Mouse (Mus musculus) kidney, postnatal 0 days (tissue): ENCODE measurements around the gene Gja3. TPM values are rescaled to one million over a fixed set of nuclear protein-coding genes. Genes with fewer than 3 reads are reported as not detected.
"Not testable (repeated sequence)": the region's sequence is repeated elsewhere in the genome, so short reads cannot be mapped to it uniquely, and the experiment has no call there.

ENCODE experiments used
- ATAC-seq: fragments of 200-750 bp; cut with Nextera tagmentation; replicated peaks from 2 replicates; pipeline ENCODE4 v1.8.0; 2017; ENCODE audit warnings: low read depth, moderate number of reproducible peaks, moderate TSS enrichment, moderate library complexity; ENCODE audit not compliant: low FRiP score
- DNase-seq: peaks from one replicate; pipeline ENCODE4 v3.0.0-alpha.2; 2016; ENCODE audit warnings: low spot score
- H3K27ac ChIP-seq: fragments of 300-500 bp; sonication (generic); 2 replicates; pipeline ENCODE4 v1.5.1; 2014; ENCODE audit warnings: mild to moderate bottlenecking
- H3K27me3 ChIP-seq: fragments of 300-500 bp; sonication (generic); 2 replicates; pipeline ENCODE4 v1.6.1; 2014; ENCODE audit warnings: low read length, mixed read lengths; ENCODE audit not compliant: insufficient read depth
- H3K36me3 ChIP-seq: fragments of 300-500 bp; sonication (generic); 2 replicates; pipeline ENCODE4 v1.6.1; 2014; ENCODE audit warnings: low read length, mixed read lengths; ENCODE audit not compliant: insufficient read depth
- H3K4me1 ChIP-seq: fragments of 300-500 bp; sonication (generic); replicated peaks from 2 replicates; pipeline ENCODE4 v1.6.1; 2014; ENCODE audit warnings: antibody characterized with exemption, low read length, mixed read lengths; ENCODE audit not compliant: insufficient read depth
- H3K4me2 ChIP-seq: fragments of 300-500 bp; sonication (generic); 2 replicates; pipeline ENCODE4 v1.6.1; 2014; ENCODE audit warnings: mild to moderate bottlenecking, low read length, moderate library complexity, mixed read lengths
- H3K4me3 ChIP-seq: fragments of 300-500 bp; sonication (generic); replicated peaks from 2 replicates; pipeline ENCODE4 v1.5.1; 2014; ENCODE audit warnings: low read depth, low read length
- H3K9ac ChIP-seq: fragments of 300-500 bp; sonication (generic); 2 replicates; pipeline ENCODE4 v1.6.1; 2014; ENCODE audit warnings: low read depth, low read length
- H3K9me3 ChIP-seq: fragments of 300-500 bp; sonication (generic); replicated peaks from 2 replicates; pipeline ENCODE4 v1.6.1; 2016; ENCODE audit warnings: low read length, inconsistent platforms, mixed read lengths
- CTCF ChIP-seq: IDR thresholded peaks from 2 replicates; pipeline ENCODE4 v1.5.1; 2016; ENCODE audit warnings: antibody characterized with exemption, low read depth, mild to moderate bottlenecking, moderate library complexity
- WGBS: fragments of 180-500 bp; shearing (Covaris S2); extraction: QIAGEN DNeasy Blood & Tissue Kit; methylation state at CpG from one replicate; pipeline ENCODE4 v1.1.7; 2014; 5-methylcytosine and 5-hydroxymethylcytosine counted together
- polyA plus RNA-seq: library from polyadenylated mRNA; unstranded; fragments of >200 nt; fragmentation: Nextera tagmentation; extraction: Ambion mirVana; gene quantifications from 2 replicates; pipeline ENCODE4 v1.2.1, GENCODE M21; 2015

Gene Gja3
- polyA plus RNA-seq, 1 experiment from 2014 or later = 10.3 TPM

DNA sequence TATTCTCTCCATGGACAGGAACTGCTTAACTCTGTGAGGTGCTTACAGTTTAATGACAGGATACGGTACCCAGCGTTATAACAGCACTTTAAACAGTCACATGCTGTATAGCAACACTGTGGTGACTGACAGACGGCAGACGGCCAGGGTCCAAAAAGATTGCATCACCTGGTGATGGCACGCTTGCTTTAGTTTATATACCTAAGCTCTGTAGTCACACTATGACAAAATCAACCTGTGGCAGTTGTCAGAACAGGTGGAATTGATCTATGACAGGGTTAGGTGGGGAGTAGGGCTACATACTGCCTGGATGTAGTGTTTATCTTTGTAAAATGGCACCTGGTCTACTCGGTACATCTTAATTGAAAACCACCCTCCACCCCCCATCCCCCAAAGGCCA lies 14.0 kb downstream of the Gja3 start:
- H3K9ac ChIP-seq = no peak overlapping the region
- H3K9me3 ChIP-seq = no peaks in the 10 kb centered on the region
- ATAC-seq = no peak
- DNase-seq = no peak
- TF ChIP-seq CTCF = no peak
- H3K27me3 ChIP-seq = no peaks in the 10 kb centered on the region
- 78% methylated on average over 6 of the region's 6 CpGs for WGBS
- H3K36me3 ChIP-seq = no peaks in the 10 kb centered on the region
- H3K4me3 ChIP-seq = no peak overlapping the region
- H3K4me2 ChIP-seq = no peak overlapping the region
- H3K4me1 ChIP-seq = no peaks in the 10 kb centered on the region
- H3K27ac ChIP-seq = no peak overlapping the region

DNA sequence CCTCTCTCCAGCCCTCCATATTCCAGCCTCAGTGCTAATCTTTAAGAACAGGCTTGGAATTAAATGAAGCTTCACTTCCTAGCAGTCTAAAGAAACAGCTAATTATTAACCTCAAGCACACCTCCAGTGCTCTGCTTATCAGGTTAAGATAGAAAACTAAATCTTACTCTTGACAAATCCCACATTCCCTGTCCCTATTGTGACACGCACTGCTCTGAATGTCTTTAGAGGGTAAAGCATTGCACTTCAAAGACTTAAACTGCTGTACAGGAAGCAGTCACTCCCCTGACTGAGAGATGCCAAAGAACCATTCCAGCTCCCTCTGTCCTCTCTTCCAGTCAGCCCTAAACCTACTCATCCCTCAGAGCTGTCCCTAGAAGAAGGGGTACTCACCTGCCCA lies 16.5 kb downstream of the Gja3 start:
- no peak for TF ChIP-seq CTCF
- DNase-seq = no peak
- Histone ChIP-seq H3K4me1 (no peaks in the 10 kb centered on the region), H3K9ac (no peak overlapping the region), H3K27ac (no peak overlapping the region), H3K4me2 (no peak overlapping the region), H3K27me3 (no peaks in the 10 kb centered on the region), H3K36me3 (no peaks in the 10 kb centered on the region), H3K9me3 (no peaks in the 10 kb centered on the region), H3K4me3 (no peak overlapping the region)
- ATAC-seq = no peak
- 31% methylated on average over 1 of the region's 1 CpGs for WGBS

DNA sequence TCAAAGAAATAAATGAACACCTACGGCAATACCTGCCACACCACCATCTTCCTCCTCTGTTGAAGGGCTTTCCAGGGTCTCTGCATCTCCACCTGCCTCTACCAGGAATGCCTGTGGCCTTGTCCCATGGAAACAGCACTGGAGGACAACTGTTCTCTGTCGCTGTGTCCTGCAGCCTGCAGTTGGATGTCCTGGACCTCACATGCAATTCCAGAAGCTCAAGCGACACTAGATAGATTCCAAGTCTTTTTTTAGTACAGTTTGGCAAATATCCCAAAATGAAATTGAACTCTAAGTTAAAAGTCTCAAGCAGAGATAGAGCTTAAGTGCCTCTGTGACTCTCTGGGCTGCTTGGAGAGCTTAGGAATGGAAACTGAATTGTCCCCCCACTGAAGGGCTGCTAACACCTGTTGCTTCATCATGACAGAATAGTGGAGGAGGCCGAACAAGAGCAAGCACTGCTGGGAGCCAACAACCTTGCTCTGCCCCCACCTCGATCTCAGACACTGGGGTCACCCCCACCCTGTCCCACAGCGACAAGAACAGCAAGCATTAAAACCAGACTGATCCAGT lies 22.9 kb downstream of the Gja3 start:
- Histone ChIP-seq H3K4me3 (no peak overlapping the region), H3K9ac (no peak overlapping the region), H3K27me3 (no peaks in the 10 kb centered on the region), H3K9me3 (no peaks in the 10 kb centered on the region), H3K27ac (no peak overlapping the region), H3K36me3 (no peaks in the 10 kb centered on the region), H3K4me1 (no peaks in the 10 kb centered on the region), H3K4me2 (no peak overlapping the region)
- no peak for ATAC-seq
- peak; percentile 27 for DNase-seq
- WGBS = 52% methylated on average over 6 of the region's 6 CpGs
- TF ChIP-seq CTCF = no peak

DNA sequence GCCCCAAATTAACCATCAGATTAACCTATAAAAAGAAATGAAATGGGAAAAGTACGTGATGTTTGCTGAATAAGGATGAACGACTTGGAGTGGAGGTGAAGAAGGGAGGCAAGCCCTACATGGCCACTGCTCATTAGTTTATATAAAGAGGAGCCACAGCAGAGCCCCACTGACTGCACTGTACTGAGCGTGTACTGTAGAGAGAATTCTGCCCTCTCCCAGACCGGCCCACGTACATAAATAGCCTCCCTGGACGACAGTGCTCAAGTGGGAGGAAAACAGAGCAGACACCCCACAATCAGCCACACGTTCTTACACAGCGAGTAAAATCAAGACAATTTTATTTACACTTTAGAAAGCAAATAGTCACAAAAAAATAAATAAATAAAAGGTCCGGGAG lies 23.8 kb downstream of the Gja3 start:
- WGBS = 34% methylated on average over 9 of the region's 9 CpGs

DNA sequence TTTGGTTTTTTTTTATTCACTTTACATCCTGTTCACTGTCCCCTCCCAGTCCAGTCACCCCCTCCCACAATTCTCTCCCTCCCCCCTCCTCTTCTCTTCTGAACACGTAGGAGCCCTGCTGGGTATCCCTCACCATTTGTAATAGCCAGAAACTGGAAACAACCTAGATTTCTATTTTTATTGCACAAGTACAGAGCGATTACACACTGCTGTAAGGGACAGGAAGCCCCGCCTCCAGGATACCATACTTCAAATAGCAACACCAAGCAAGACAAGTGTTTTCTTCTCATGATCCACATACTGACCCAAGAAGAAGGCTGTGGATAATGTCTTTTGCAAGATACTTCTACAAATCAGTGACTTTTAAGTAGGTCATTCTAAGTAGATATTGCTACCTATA lies 25.1 kb downstream of the Gja3 start:
- no peaks in the 10 kb centered on the region for H3K27me3 ChIP-seq
- 69% methylated on average over 3 of the region's 3 CpGs for WGBS

More for the DNA sequence above, 23.8 kb downstream of the Gja3 start:
- Histone ChIP-seq H3K4me2 (no peak overlapping the region), H3K27ac (no peak overlapping the region), H3K9ac (no peak overlapping the region), H3K36me3 (no peaks in the 10 kb centered on the region), H3K9me3 (no peaks in the 10 kb centered on the region), H3K27me3 (no peaks in the 10 kb centered on the region), H3K4me3 (no peak overlapping the region), H3K4me1 (no peaks in the 10 kb centered on the region)
- DNase-seq (peak; percentile 7), ATAC-seq (no peak)
- no peak for TF ChIP-seq CTCF

DNA sequence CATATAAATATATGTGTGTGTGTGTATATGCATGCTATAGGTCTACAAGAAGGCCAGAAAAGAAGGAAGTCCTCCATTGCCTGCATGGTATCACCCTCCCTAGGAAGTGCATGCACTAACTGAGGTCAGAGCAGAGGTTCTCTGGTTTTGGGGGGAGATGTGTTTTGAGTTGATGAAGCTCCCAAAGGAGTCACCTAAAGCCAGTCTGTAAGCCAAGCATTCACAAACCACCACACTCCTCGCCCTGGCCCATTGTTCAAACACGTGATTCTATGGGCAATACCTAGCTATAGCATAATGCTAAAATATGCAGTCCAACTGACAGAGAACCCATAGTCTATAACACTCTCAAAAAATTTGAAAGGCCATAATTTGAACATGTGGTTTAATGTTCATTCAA lies 39.5 kb downstream of the Gja3 start:
- Histone ChIP-seq H3K27ac (no peak overlapping the region), H3K9ac (no peak overlapping the region), H3K4me1 (no peaks in the 10 kb centered on the region), H3K4me2 (no peak overlapping the region), H3K27me3 (no peaks in the 10 kb centered on the region), H3K36me3 (no peaks in the 10 kb centered on the region), H3K9me3 (no peaks in the 10 kb centered on the region), H3K4me3 (no peak overlapping the region)
- DNase-seq = no peak
- no peak for TF ChIP-seq CTCF
- ATAC-seq = no peak
- WGBS = 88% methylated on average over 2 of the region's 2 CpGs

More for the DNA sequence above, 25.1 kb downstream of the Gja3 start:
- no peak overlapping the region for H3K9ac ChIP-seq
- no peaks in the 10 kb centered on the region for H3K4me1 ChIP-seq
- no peaks in the 10 kb centered on the region for H3K9me3 ChIP-seq
- DNase-seq (no peak), ATAC-seq (no peak)
- no peak overlapping the region for H3K4me2 ChIP-seq
- no peak for TF ChIP-seq CTCF
- no peak overlapping the region for H3K27ac ChIP-seq
- H3K4me3 ChIP-seq = no peak overlapping the region
- no peaks in the 10 kb centered on the region for H3K36me3 ChIP-seq

DNA sequence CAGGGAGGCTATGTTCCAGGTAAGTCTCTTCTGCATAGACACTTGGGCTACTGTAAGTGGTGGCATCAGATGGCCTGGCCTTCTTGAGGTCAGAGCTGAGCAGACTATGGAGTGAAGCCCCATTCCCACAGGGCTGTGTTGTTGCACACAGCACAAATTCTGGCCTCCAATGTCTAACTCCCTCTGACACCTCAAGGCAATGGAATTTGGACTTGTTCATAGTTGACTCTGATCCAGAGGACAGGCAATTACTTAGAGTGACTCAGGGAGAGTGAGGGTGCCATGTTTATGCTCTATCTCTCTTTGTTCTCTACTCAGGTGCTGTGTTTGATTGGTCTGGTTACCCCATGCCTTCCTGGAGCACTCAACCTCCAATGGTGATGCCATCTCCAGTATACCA lies 41.1 kb downstream of the Gja3 start:
- not testable (repeated sequence) for H3K4me2 ChIP-seq, H3K9ac ChIP-seq, H3K27me3 ChIP-seq, DNase-seq, H3K4me1 ChIP-seq, H3K9me3 ChIP-seq, H3K27ac ChIP-seq, H3K4me3 ChIP-seq, ATAC-seq, H3K36me3 ChIP-seq
